Mouse (Mus musculus) CH12.LX (cell line): ENCODE data around the gene Lsp1. TPM values are rescaled to one million over a fixed set of nuclear protein-coding genes. Genes with fewer than 3 reads are reported as not detected.
A peak's percentile ranks its signal among the peaks of the same experiment; 100 is the strongest.

Experiments used
- DNase-seq: peaks from one replicate; pipeline ENCODE4 v3.0.0-alpha.2; 2013; ENCODE audit errors: extremely low read depth
- H3K27ac ChIP-seq: 2 replicates; pipeline ENCODE4 v1.5.1; 2012; ENCODE audit warnings: low read depth, mild to moderate bottlenecking, control low read depth, moderate library complexity; ENCODE audit not compliant: insufficient read depth
- H3K27me3 ChIP-seq: replicated peaks from 2 replicates; pipeline ENCODE3; 2012; ENCODE audit warnings: inconsistent platforms
- H3K36me3 ChIP-seq, 2 experiments: replicated peaks in 1 of 2; 2 replicates each; pipeline versions ENCODE3 to v1.6.1; 2012; ENCODE audit warnings: inconsistent platforms in 1 of 2, low read length in 1 of 2, mild to moderate bottlenecking in 1 of 2, mixed read lengths in 1 of 2, moderate library complexity in 1 of 2; ENCODE audit not compliant: control insufficient read depth in 1 of 2, insufficient read depth in 1 of 2
- H3K4me1 ChIP-seq, 2 experiments: 2 replicates each; pipeline ENCODE4 v1.6.1; 2012; ENCODE audit warnings: inconsistent platforms in 1 of 2, moderate library complexity in 1 of 2; ENCODE audit not compliant: insufficient read depth in 2 of 2, control insufficient read depth in 1 of 2
- H3K4me2 ChIP-seq: 2 replicates; pipeline ENCODE4 v1.6.1; 2012; ENCODE audit warnings: low read depth, mild to moderate bottlenecking, control low read depth; ENCODE audit not compliant: poor library complexity, insufficient read depth, severe bottlenecking
- H3K4me3 ChIP-seq, 3 experiments: fragments of 150-350 bp in 1 of 3; sonication (generic) in 1 of 3; replicated peaks in 1 of 3; 2 replicates each; pipeline versions ENCODE3 to v1.5.1; 2011 to 2012; ENCODE audit warnings: low read depth in 2 of 3, low read length in 2 of 3, mild to moderate bottlenecking in 2 of 3, moderate library complexity in 2 of 3, control low read depth in 1 of 3, improper control_type of control experiment in 1 of 3, inconsistent platforms in 1 of 3, mixed read lengths in 1 of 3; ENCODE audit not compliant: poor library complexity in 1 of 3
- H3K79me2 ChIP-seq: replicated peaks from 2 replicates; pipeline ENCODE4 v1.6.1; 2012; ENCODE audit warnings: mild to moderate bottlenecking, moderate library complexity; ENCODE audit not compliant: control insufficient read depth, poor library complexity, insufficient read depth, severe bottlenecking; ENCODE audit errors: extremely low read depth
- H3K9ac ChIP-seq: 2 replicates; pipeline ENCODE4 v1.6.1; 2012; ENCODE audit warnings: low read depth, mild to moderate bottlenecking, control low read depth, moderate library complexity; ENCODE audit not compliant: insufficient read depth
- H3K9me3 ChIP-seq: replicated peaks from 2 replicates; pipeline ENCODE3; 2012; ENCODE audit warnings: low read length, inconsistent platforms, mixed read lengths
- BHLHE40 ChIP-seq: IDR thresholded peaks from 2 replicates; pipeline ENCODE4 v1.6.1; 2011; ENCODE audit warnings: mild to moderate bottlenecking, low read depth, low read length, improper control_type of control experiment
- CHD1 ChIP-seq: IDR thresholded peaks from 2 replicates; pipeline ENCODE4 v1.6.1; 2012; ENCODE audit warnings: low read depth, low read length, improper control_type of control experiment, inconsistent platforms
- ELF1 ChIP-seq: IDR thresholded peaks from 2 replicates; pipeline ENCODE4 v1.6.1; 2014; ENCODE audit warnings: low read depth, mild to moderate bottlenecking, inconsistent platforms, low read length, improper control_type of control experiment
- EP300 ChIP-seq: IDR thresholded peaks from 2 replicates; pipeline ENCODE4 v1.6.1; 2011; ENCODE audit warnings: low read length, improper control_type of control experiment
- ETS1 ChIP-seq: conservative IDR thresholded peaks from 2 replicates; pipeline ENCODE4 v1.6.1; 2012; ENCODE audit warnings: low read depth, mild to moderate bottlenecking, inconsistent platforms, low read length, improper control_type of control experiment, moderate library complexity
- IRF4 ChIP-seq: IDR thresholded peaks from 2 replicates; pipeline ENCODE4 v1.6.1; 2014; ENCODE audit warnings: low read depth, mild to moderate bottlenecking, inconsistent platforms, low read length, improper control_type of control experiment
- KAT2A ChIP-seq: IDR thresholded peaks from 2 replicates; pipeline ENCODE4 v1.6.1; 2012; ENCODE audit warnings: low read length, improper control_type of control experiment, inconsistent platforms; ENCODE audit not compliant: insufficient replicate concordance
- MAFK ChIP-seq: IDR thresholded peaks from 2 replicates; pipeline ENCODE4 v1.6.1; 2011; ENCODE audit warnings: low read length, improper control_type of control experiment; ENCODE audit not compliant: insufficient replicate concordance
- MAX ChIP-seq: IDR thresholded peaks from 2 replicates; pipeline ENCODE4 v1.6.1; 2011; ENCODE audit warnings: low read length, improper control_type of control experiment
- MAZ ChIP-seq: IDR thresholded peaks from 2 replicates; pipeline ENCODE4 v1.6.1; 2012; ENCODE audit warnings: low read depth, mild to moderate bottlenecking, inconsistent platforms, low read length, improper control_type of control experiment, moderate library complexity
- MEF2A ChIP-seq: IDR thresholded peaks from 2 replicates; pipeline ENCODE4 v1.6.1; 2014; ENCODE audit warnings: low read depth, mild to moderate bottlenecking, inconsistent platforms, low read length, improper control_type of control experiment, borderline replicate concordance
- POLR2A ChIP-seq: IDR thresholded peaks from 2 replicates; pipeline ENCODE4 v1.6.1; 2011; ENCODE audit warnings: low read depth, mild to moderate bottlenecking, improper control_type of control experiment, low read length
- POLR2AphosphoS2 ChIP-seq: IDR thresholded peaks from 2 replicates; pipeline ENCODE4 v1.6.1; 2011; ENCODE audit warnings: low read depth, low read length, improper control_type of control experiment
- RAD21 ChIP-seq: IDR thresholded peaks from 2 replicates; pipeline ENCODE4 v1.6.1; 2011; ENCODE audit warnings: low read depth, mild to moderate bottlenecking, low read length, improper control_type of control experiment, moderate library complexity
- SIN3A ChIP-seq: IDR thresholded peaks from 2 replicates; pipeline ENCODE4 v1.6.1; 2012; ENCODE audit warnings: low read length, improper control_type of control experiment, inconsistent platforms
- SMC3 ChIP-seq: IDR thresholded peaks from 2 replicates; pipeline ENCODE4 v1.6.1; 2011; ENCODE audit warnings: low read depth, low read length, improper control_type of control experiment
- TBP ChIP-seq: conservative IDR thresholded peaks from 2 replicates; pipeline ENCODE4 v1.6.1; 2011; ENCODE audit warnings: low read depth, low read length, improper control_type of control experiment
- UBTF ChIP-seq: IDR thresholded peaks from 2 replicates; pipeline ENCODE4 v1.6.1; 2012; ENCODE audit warnings: low read depth, mild to moderate bottlenecking, inconsistent platforms, low read length, improper control_type of control experiment, moderate library complexity
- USF2 ChIP-seq: conservative IDR thresholded peaks from 2 replicates; pipeline ENCODE4 v1.6.1; 2011; ENCODE audit warnings: low read depth, low read length, improper control_type of control experiment
- dilution Hi-C: fragments of 300-500 bp; cut with MboI; formaldehyde crosslinking; loops from 2 replicates; pipeline ENCODE4 v1.14.3; 2020; ENCODE audit warnings: low sequenced_read_pairs; ENCODE audit not compliant: extremely low pct_unique_long_range_greater_than_20kb, extremely low pct_ligation_motif_present
- in situ Hi-C: fragments of 300-500 bp; cut with MboI; formaldehyde crosslinking; loops from 3 replicates; pipeline ENCODE4 v1.14.3; 2019; ENCODE audit warnings: low sequenced_read_pairs, low pct_ligation_motif_present, low pct_unique_long_range_greater_than_20kb, mixed read lengths
- polyA plus RNA-seq: library from polyadenylated mRNA; unstranded; fragments of >175 nt; gene quantifications from 2 replicates; pipeline ENCODE4 v1.2.1, GENCODE M21; 2012; ENCODE audit warnings: low read depth; ENCODE audit not compliant: insufficient read length
- total RNA-seq, 2 experiments: library from RNA; depleted of rRNA; stranded (reverse); fragments of 300-350 nt in 1 of 2; fragments of >200 nt in 1 of 2; gene quantifications; 2 replicates each; pipeline ENCODE4 v1.2.3; 2012 to 2014

Lsp1 gene
- total and polyA plus RNA-seq, 3 experiments, result 364 to 715 (median 367) TPM

DNA sequence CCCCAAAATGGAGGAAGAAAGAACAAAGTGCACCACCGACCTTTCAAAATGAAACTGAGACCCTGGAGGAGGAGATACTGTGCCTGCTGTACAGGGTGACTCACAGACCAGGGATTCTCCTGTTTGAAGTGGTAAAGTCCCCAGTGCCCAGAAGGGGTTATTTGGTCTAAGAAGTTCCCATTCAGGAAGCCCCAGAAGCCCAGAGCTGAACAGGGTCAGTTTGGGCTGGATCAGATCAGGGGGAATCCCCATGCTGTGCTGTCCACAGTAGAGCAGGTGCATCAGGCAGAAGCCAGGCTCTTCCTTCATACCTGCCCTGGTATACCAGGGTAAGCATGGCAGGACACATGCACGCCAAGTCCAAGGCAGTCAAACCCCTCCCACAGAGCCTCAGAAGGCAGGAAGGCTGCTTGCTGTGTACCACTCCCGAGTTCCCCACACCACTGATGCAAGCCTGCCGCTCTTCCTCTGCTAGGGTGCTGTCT is 2.0 kb downstream of the Lsp1 start (continued):
- peak; percentile 96 for TF ChIP-seq MEF2A
- peak; percentile 94 for TF ChIP-seq MAZ
- TF ChIP-seq MAX, result peak; percentile 56; the same call in 1 of the 2 replicates
- TF ChIP-seq RAD21, result no peak; the same call in 1 of the 2 replicates
- peak; percentile 95 for TF ChIP-seq ETS1
- peak; percentile 61; the same call in 1 of the 2 replicates for TF ChIP-seq MAFK
- no peak; the same call in none of the 2 replicates for TF ChIP-seq UBTF
- TF ChIP-seq CHD1, result no peak
- peak; percentile 96 for TF ChIP-seq IRF4
- peak; percentile 91 for TF ChIP-seq SIN3A
- TF ChIP-seq SMC3, result peak; percentile 13; the same call in 1 of the 2 replicates
- TF ChIP-seq BHLHE40, result peak; percentile 79
- TF ChIP-seq KAT2A, result 0 out of 2 replicates have a peak, but pooled peaks have one; percentile 25
- TF ChIP-seq ELF1, result peak; percentile 72; the same call in 1 of the 2 replicates
- TF ChIP-seq EP300, result peak; percentile 87
- TF ChIP-seq USF2, result no peak
- TF ChIP-seq POLR2A, result peak; percentile 41
- TF ChIP-seq POLR2AphosphoS2, result no peak; the same call in 1 of the 2 replicates

DNA sequence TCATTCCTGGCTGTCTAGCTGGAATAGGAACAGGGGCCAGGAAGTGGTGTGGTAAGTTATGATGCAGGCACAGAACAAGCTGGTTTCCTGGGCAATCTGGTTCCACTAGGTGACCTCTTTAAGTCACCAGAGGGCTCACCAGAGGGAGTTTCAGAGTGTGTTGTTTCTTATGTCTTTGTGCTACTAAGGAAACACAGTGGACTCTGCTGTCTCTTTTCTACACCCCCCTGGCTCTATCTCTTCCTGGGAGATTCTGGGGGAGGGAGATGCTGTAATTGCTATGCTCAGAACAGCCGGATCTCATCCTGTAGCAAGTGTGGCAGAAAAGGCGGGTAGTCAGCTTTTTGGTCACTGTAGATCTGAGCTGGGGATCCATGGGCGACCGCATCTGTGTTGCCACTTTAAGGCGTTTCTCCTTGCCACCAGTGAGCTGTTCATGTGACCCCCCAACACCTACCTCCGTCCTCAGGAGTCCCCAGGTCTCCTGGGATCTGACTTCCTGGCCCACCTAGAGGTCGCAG is 9.6 kb downstream of the Lsp1 start:
- H3K79me2 ChIP-seq, result peaks cover 60% of the 10 kb centered on the region
- DNase-seq, result peak; percentile 8
- no peaks in the 10 kb centered on the region for H3K27me3 ChIP-seq
- TF ChIP-seq TBP, result no peak
- no peak overlapping the region for H3K4me3 ChIP-seq
- H3K9me3 ChIP-seq, result no peaks in the 10 kb centered on the region
- H3K36me3 ChIP-seq, result peaks cover 51 to 96% of the 10 kb centered on the region in 2 experiments
- H3K4me1 ChIP-seq, result peaks cover 14 to 92% of the 10 kb centered on the region in 2 experiments
- H3K4me2 ChIP-seq, result no peak overlapping the region
- dilution Hi-C loops, result no loop called here
- H3K9ac ChIP-seq, result no peak overlapping the region
- in situ Hi-C loops, result loop anchor here (25.0 kb wide), 1 partner anchor 542 kb away; the partner anchor contains the start of gene Tspan32
- H3K27ac ChIP-seq, result no peak overlapping the region
